Mouse (Mus musculus) kidney, postnatal 10 days (tissue): Measurements from ENCODE around the gene Ube2l3.
A peak's percentile ranks its signal among the peaks of the same experiment; 100 is the strongest.

Source experiments
- DNase-seq: peaks from one replicate; pipeline ENCODE4 v3.0.0; 2021; ENCODE audit warnings: mixed read lengths

Gene Ube2l3

GRCm38 (mm10) chr16:17144339-17144738 lies 58.1 kb downstream of the Ube2l3 start, which contains the start of gene Ydjc:
Gene Ydjc (plus strand): TSS chr16:17144621.
- no peak for DNase-seq

GRCm38 (mm10) chr16:17137355-17137754 lies 65.1 kb downstream of the Ube2l3 start:
- DNase-seq, result no peak

DNA sequence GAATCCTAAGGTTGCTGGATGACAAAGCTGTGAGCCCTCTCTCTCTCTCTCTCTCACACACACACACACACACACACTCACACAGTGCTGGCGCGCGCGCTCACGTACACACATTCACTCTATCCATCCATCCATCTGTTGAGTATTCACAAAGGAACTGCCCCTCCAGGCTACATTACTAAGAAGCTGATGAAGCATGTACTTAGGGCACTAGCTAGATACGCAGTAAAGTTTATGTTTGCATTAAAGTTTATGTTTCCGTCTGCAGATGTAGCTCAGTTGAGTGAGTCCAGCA lies 69.6 kb downstream of the Ube2l3 start:
- no peak for DNase-seq

DNA sequence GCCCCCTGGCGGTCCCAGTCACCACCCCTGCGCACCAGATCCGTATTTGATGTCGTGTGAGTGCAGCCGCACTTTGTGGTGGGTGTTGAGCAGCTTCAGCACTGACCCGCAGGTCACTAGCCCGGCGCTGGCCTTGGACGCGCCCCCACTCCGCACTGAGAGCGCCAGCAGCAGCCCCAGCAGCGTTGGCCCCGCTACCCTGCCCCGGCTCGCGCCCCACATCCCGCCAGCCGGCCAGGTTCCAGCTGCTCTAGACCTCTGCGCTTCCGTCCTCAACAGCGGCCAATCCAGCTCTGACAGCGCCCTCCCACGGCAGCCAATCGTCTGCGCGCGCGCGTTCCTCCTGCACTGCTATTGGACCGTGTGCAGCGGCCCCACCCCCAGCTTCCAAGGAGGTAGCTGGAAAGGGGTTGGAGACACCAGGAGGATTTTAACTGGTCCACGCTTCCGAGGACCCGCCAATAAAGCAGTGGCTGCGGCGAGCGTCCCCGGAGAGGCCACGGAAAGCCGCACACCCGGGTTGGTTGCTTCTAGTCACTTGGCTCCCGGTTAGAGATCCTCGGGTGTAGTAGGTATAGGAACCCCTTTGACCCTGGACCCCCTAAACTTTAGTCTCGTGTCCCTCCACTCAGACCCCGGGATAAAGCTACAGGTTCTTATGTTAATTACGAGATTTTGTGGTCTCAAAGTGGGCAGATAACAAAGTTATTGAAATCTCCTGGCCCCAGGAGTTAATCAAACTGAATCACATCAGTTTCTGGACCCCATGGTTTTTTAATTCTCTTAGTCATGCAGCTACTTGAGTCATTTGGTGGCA lies 70.2 kb downstream of the Ube2l3 start, which contains the start of gene Sdf2l1:
Gene Sdf2l1, minus strand, starts transcription at position 295 of the 817 bp plus-strand sequence.
- DNase-seq, result peak; percentile 98

DNA sequence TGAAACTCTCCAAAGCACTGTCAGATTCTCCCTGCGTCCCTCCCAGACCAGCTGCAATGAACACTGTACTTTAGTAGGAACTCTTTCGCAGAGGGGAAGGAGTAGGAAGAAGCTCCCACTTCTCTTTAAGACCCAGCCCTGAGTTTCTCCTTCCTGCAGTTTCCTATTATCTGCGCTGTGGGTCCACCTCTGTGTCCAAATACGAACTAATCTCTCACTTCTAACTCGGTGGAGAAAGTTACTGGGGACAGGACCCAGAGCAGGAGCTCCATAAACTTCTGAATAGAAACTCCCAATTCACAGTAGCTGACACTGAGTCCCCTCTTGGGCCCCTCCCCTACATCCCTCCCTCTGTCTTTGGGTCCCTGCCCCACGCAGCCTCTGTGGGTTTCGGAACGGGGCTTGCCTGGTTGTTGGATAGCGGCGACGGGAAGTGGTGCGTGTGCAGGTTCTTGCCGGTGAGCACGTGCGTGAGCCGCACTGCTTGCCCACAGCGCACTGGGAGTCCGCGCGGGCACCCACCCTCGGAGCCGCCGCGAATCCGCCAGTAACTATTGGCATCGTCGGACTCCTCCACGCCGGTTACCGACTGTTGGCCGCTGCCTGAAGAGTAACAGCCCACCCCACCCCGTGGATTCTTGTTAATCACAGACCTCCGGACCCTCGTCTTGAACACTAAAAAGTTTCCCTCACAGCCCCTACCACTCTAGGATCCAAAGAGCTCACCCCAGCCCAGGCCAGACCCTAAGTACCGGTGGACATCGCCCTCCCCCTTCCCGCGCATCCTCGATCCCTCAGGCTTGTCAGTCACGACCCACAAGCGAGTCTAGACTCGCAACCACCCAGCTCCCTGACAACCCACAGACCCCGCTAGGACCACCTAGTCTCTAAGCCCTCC lies 71.0 kb downstream of the Ube2l3 start:
- DNase-seq, result peak; percentile 32

DNA sequence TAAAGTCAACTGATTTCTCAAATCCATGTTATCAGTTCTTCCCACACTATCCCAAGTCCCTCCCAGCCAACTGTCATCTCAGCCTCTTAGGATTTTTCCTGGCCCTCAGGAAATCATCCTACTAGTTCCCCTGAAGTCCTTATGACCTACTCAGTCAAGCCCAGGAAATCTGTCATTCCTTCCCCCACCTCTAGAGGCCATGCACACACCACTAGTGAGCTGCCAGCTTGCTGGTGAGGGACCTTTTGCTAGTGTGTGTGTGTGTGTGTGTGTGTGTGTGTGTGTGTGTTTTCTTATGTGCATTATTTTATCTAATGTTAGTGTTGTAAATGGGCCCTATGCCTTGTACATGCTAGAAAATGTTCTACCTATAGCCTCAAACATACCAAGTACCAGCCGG lies 75.2 kb downstream of the Ube2l3 start:
- DNase-seq, result peak; percentile 70

DNA sequence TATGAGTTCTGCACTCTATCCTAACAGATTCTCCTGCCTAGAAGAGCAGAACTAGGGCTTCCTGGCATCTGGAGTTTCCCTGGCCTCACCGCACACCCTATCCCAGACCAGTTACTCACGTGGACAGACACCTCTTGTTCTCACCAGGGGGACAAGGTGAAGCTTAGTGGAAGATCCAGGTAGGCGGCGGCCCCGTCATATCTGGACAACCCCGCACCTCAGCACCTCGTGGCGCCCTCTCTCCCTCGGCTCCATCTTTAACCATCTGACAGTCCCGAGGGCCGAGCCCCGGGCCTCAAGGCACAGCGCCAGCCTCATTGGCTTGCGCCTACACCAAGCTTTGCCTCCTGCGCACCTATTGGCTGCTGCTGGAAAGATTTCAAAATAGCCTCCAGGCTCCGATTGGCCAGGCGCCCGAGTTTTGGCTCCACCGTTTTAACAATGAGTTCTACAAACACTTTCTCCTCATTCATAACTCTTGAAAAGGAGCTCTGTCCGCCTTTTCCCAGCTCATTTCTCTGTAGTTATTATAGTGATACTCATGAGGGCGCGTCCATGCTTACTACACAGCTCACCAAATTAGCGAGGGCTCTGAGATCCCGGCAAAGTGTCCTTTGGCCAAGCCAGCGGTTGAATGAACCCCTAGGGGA lies 77.5 kb downstream of the Ube2l3 start, which contains the start of gene 2610318N02Rik:
Gene 2610318N02Rik, minus strand, starts transcription at position 297 of the 650 bp plus-strand sequence.
- peak; percentile 82 for DNase-seq

GRCm38 (mm10) chr16:17124119-17124870 lies 78.2 kb downstream of the Ube2l3 start:
- DNase-seq, result no peak

- no peak for DNase-seq
Observed at GRCm38 (mm10) chr16:17121569-17121968, 80.9 kb downstream of the Ube2l3 start.

DNA sequence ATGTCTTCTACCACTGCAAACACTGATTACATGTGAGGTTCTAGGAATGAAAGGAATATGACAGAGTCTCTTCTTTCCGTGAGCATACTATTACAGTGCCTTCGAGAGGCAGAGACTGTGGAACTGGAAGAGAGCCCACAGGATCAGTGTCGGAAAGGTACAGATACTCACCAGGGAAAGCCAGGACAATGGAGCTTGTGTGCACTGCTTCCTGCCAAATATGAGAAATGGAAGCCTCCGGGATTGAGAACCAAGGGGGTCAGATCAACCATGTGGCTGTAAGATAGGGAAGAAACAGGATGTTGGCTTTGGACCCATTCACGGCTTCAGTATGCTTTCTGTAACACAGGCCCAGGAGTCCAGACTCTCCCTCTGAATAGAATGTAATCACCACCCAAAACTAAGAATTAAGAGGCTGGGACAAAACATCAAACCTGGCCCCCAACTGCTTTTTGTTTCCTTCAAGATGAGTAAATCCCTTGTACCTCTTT lies 85.1 kb downstream of the Ube2l3 start:
- no peak for DNase-seq

DNA sequence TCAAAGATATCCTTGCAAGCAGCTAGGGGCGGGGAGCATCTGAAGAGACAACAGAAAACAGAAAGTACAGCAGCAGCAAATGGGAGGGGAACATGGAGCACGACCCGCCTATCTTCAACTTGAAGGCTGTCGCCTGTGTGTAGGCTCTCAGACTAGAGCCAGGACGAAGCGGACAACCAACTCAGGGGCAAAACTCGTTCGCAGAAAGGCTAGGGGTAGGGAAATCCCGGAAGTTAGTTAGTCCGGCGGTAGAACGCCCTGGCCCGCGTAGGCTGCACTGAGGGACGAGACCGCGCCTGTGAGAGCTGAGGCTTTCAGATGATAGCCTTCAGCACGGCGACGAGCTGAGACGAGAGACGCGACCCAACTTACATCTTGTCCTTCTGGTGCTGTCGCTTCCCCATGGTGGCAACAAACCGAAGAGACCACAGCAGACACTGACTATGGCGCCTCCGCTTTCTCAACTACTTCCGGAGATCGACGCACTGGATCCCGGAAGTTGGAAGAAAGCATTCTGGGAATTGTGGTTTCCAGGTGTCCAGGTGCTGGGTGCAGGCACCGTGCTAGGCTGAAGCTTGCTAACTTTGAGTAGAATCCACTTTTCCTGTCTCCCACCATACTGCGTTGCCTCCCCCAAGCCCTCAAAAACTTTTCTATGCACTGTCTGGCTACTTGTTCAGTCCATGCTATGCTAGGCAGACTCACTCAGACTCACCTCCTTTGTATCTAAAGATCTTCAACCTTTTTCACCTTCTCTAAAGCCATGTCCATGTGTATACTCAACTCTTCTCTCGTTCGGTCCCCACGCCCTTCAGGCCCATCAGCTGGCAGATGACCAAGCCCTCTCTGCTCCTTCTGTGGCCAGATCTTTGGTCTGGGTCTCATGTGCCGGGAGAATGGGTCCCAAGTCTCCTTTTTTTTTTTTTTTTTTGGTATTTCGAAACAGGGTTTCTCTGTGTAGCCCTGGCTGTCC lies 91.4 kb downstream of the Ube2l3 start, which contains the start of gene Ppil2:
Gene Ppil2, minus strand, starts transcription at position 487 of the 973 bp plus-strand sequence.
- peak; percentile 78 for DNase-seq

DNA sequence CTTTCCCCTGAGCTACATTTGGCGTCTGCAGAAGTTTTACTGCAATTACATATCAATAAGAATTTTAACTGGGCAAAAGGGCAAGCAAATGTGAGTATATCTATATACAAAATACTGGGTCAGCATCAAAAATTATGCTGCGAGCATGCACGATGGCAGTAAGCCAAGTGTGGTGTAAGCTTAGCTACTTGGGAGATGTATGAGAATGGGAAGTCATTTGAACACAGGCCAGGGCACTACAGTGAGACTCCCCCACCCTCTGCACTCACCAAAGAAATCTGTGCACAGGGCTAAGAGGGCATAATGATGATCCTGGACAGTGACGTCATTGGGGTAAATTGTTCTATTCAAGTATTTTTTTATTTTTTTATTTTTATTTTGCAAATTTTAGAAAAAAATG lies 97.8 kb downstream of the Ube2l3 start:
- DNase-seq, result peak; percentile 38

DNA sequence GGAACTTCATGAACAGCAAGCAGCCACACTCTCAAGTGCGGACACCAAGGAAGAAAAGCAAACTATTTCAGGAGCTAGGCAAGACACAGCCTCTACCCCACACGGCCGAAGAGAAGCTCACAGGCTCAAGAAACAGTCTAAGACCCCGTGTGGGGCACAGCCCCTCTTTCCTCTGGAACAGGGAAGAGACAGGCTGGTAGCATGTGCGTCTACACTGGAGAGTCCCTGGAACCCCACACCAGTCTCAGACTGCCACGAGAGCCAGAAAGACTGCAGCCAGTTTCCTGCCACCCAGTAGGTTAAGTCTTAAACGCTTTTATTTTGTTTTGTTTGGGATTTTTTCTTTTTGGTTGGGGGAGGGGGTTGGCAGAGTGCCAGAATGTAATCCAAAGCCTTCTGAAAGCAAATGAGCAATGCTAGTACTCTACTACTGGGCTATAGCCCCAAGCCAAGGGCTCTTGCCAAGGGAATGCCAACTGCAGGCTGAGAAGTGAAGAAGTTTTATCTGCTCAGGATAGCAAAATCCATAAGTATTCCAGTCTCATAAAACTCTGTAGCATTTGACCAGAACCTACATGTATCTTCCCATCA lies 99.7 kb downstream of the Ube2l3 start:
- peak; percentile 51 for DNase-seq
